Mouse (Mus musculus) embryonic facial prominence, embryonic 15.5 days (tissue): ENCODE results near the gene Nxph4. TPM values are rescaled to one million over a fixed set of nuclear protein-coding genes. Genes with fewer than 3 reads are reported as not detected.

Experiments used
- ATAC-seq: fragments of 200-750 bp; cut with Nextera tagmentation; 2 replicates; pipeline ENCODE4 v1.8.0; 2017; ENCODE audit warnings: low read depth, moderate TSS enrichment; ENCODE audit not compliant: insufficient number of reproducible peaks, low FRiP score, low TSS enrichment
- H3K27ac ChIP-seq: fragments of 300-500 bp; sonication (generic); replicated peaks from 2 replicates; pipeline ENCODE4 v1.5.1; 2015; ENCODE audit warnings: mild to moderate bottlenecking, inconsistent platforms
- H3K27me3 ChIP-seq: fragments of 300-500 bp; sonication (generic); 2 replicates; pipeline ENCODE4 v1.6.1; 2015; ENCODE audit warnings: inconsistent platforms
- H3K36me3 ChIP-seq: fragments of 300-500 bp; sonication (generic); 2 replicates; pipeline ENCODE4 v1.6.1; 2015; ENCODE audit warnings: mild to moderate bottlenecking, inconsistent platforms
- H3K4me1 ChIP-seq: fragments of 300-500 bp; sonication (generic); 2 replicates; pipeline ENCODE4 v1.6.1; 2015; ENCODE audit warnings: inconsistent platforms
- H3K4me2 ChIP-seq: fragments of 300-500 bp; sonication (generic); replicated peaks from 2 replicates; pipeline ENCODE4 v1.6.1; 2015; ENCODE audit warnings: mild to moderate bottlenecking, inconsistent platforms
- H3K4me3 ChIP-seq: fragments of 300-500 bp; sonication (generic); replicated peaks from 2 replicates; pipeline ENCODE4 v1.5.1; 2015; ENCODE audit warnings: mild to moderate bottlenecking, inconsistent platforms
- H3K9ac ChIP-seq: fragments of 300-500 bp; sonication (generic); 2 replicates; pipeline ENCODE4 v1.6.1; 2015; ENCODE audit warnings: inconsistent platforms
- H3K9me3 ChIP-seq: fragments of 300-500 bp; sonication (generic); replicated peaks from 2 replicates; pipeline ENCODE4 v1.6.1; 2016; ENCODE audit warnings: inconsistent platforms
- WGBS: fragments of 180-500 bp; shearing (Covaris S2); methylation state at CpG from one replicate; pipeline ENCODE4 v1.1.7; 2015; 5-methylcytosine and 5-hydroxymethylcytosine counted together
- polyA plus RNA-seq: library from polyadenylated mRNA; unstranded; fragments of >200 nt; fragmentation: Nextera tagmentation; extraction: Ambion mirVana; gene quantifications from 2 replicates; pipeline ENCODE4 v1.2.1, GENCODE M21; 2015

The Nxph4 gene
- polyA plus RNA-seq, 1 experiment from 2014 or later = 9.2 TPM

- Histone ChIP-seq H3K36me3 (peaks cover 51% of the 10 kb centered on the region), H3K27ac (no peak overlapping the region), H3K4me2 (no peak overlapping the region), H3K4me3 (no peak overlapping the region), H3K9ac (no peak overlapping the region), H3K4me1 (0 out of 2 replicates have a peak, but pooled peaks cover 4% of the 10 kb centered on the region), H3K27me3 (no peaks in the 10 kb centered on the region), H3K9me3 (no peaks in the 10 kb centered on the region)
- ATAC-seq = no peak
- 91% methylated on average over 4 of the region's 4 CpGs for WGBS
Observed at GRCm38 (mm10) chr10:127479131-127479530, 55.2 kb downstream of the Nxph4 start.

DNA sequence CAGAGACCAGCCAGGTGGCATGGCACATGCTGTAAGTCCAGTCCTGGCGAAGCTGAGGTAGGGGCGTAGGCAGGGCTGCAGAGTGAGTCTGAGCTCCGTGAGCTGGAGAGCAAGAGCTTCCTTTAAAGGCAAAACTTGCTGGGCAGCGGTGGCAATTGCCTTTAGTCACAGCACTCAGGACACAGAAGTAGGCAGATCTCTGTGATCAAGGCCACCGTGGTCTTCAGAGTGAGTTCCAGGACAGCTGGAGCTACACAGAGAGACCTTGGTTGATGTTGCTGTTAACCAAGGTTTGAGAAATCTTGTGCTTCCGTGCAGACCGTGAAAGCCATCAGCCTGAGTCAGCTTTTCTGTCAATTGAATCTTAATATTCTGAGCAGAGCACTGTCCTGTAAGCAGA is 57.1 kb downstream of the Nxph4 start:
- no peak overlapping the region for H3K4me2 ChIP-seq
- 79% methylated on average over 7 of the region's 7 CpGs for WGBS
- no peak overlapping the region for H3K9ac ChIP-seq
- no peak overlapping the region for H3K4me3 ChIP-seq
- H3K4me1 ChIP-seq = 0 out of 2 replicates have a peak, but pooled peaks cover 4% of the 10 kb centered on the region
- H3K36me3 ChIP-seq = peaks cover 55% of the 10 kb centered on the region
- ATAC-seq = no peak
- H3K9me3 ChIP-seq = no peaks in the 10 kb centered on the region
- H3K27ac ChIP-seq = no peak overlapping the region
- no peaks in the 10 kb centered on the region for H3K27me3 ChIP-seq

- H3K27me3 ChIP-seq = no peaks in the 10 kb centered on the region
- peaks cover 53% of the 10 kb centered on the region for H3K36me3 ChIP-seq
- H3K27ac ChIP-seq = no peak overlapping the region
- no peaks in the 10 kb centered on the region for H3K9me3 ChIP-seq
- no peak overlapping the region for H3K4me2 ChIP-seq
- WGBS = 80% methylated on average over 3 of the region's 3 CpGs
- H3K4me1 ChIP-seq = peaks cover 7% of the 10 kb centered on the region; the same call in 1 of the 2 replicates
- no peak for ATAC-seq
- no peak overlapping the region for H3K4me3 ChIP-seq
- H3K9ac ChIP-seq = no peak overlapping the region
Observed at GRCm38 (mm10) chr10:127476541-127476940, 57.8 kb downstream of the Nxph4 start.

Other genes with a start within 250 kb of the Nxph4 start
- gene Mbd6, start 245.5 kb downstream of the Nxph4 start, polyA plus RNA-seq = 19.6 and 20.8 TPM in 2 replicates
- gene Mars, start 222.8 kb downstream of the Nxph4 start, polyA plus RNA-seq = 101 and 105 TPM in 2 replicates
- 5.1 and 5.2 TPM in 2 replicates for gene Arhgap9, start 212.6 kb downstream of the Nxph4 start, polyA plus RNA-seq
- gene Gli1, start 192.6 kb downstream of the Nxph4 start, polyA plus RNA-seq = 15.7 and 16.1 TPM in 2 replicates
- 0.05 and 0.07 TPM in 2 replicates for gene Inhbe, start 180.1 kb downstream of the Nxph4 start, polyA plus RNA-seq
- gene Inhbc, start 164.1 kb downstream of the Nxph4 start, polyA plus RNA-seq = 0.12 TPM in 1 of 2 replicates, not detected in the other
- gene R3hdm2, start 154.2 kb downstream of the Nxph4 start, polyA plus RNA-seq = 40.0 and 40.1 TPM in 2 replicates
- gene Stac3, start 32.9 kb downstream of the Nxph4 start, polyA plus RNA-seq = 22.7 and 26.0 TPM in 2 replicates
- gene Ndufa4l2, start 19.6 kb downstream of the Nxph4 start, polyA plus RNA-seq = 272 and 311 TPM in 2 replicates
- gene Shmt2, start 12.1 kb downstream of the Nxph4 start, polyA plus RNA-seq = 106 and 116 TPM in 2 replicates
- gene Lrp1, start 86.6 kb upstream of the Nxph4 start, polyA plus RNA-seq = 161 and 163 TPM in 2 replicates
- 35.3 and 36.2 TPM in 2 replicates for gene Stat6, start 108.4 kb upstream of the Nxph4 start, polyA plus RNA-seq
- gene Nemp1, start 132.3 kb upstream of the Nxph4 start, polyA plus RNA-seq = 10.1 and 11.3 TPM in 2 replicates
- gene Nab2, start 134.0 kb upstream of the Nxph4 start, polyA plus RNA-seq = 30.8 and 33.2 TPM in 2 replicates
- gene Myo1a, start 170.6 kb upstream of the Nxph4 start, polyA plus RNA-seq = 0.49 and 0.57 TPM in 2 replicates
- 0.25 TPM in 1 of 2 replicates, not detected in the other for gene Tac2, start 189.9 kb upstream of the Nxph4 start, polyA plus RNA-seq
- gene Zbtb39, start 205.0 kb upstream of the Nxph4 start, polyA plus RNA-seq = 3.1 and 3.2 TPM in 2 replicates
- 1.5 and 2.0 TPM in 2 replicates for gene Gpr182, start 217.2 kb upstream of the Nxph4 start, polyA plus RNA-seq
- 0.36 and 0.38 TPM in 2 replicates for gene Rdh1, start 225.2 kb upstream of the Nxph4 start, polyA plus RNA-seq
- 1.9 and 2.1 TPM in 2 replicates for gene Rdh16f1, start 225.2 kb upstream of the Nxph4 start, polyA plus RNA-seq
- gene Rdh9, start 241.8 kb upstream of the Nxph4 start, polyA plus RNA-seq = not detected in 2 replicates